Mouse (Mus musculus) forebrain, embryonic 14.5 days (tissue): Measurements from ENCODE around the gene Plch2. TPM values are rescaled to one million over a fixed set of nuclear protein-coding genes. Genes with fewer than 3 reads are reported as not detected.

Source experiments
- ATAC-seq: fragments of 200-750 bp; cut with Nextera tagmentation; 2 replicates; pipeline ENCODE4 v1.8.0; 2017; ENCODE audit warnings: mild to moderate bottlenecking, moderate library complexity
- DNase-seq: peaks from one replicate; pipeline ENCODE4 v3.0.0-alpha.2; 2015; ENCODE audit warnings: low spot score
- H3K27ac ChIP-seq: fragments of 300-500 bp; sonication (generic); 2 replicates; pipeline ENCODE4 v1.5.1; 2014; ENCODE audit warnings: low read depth, mild to moderate bottlenecking, control low read depth, low read length, moderate library complexity
- H3K27me3 ChIP-seq: fragments of 300-500 bp; sonication (generic); replicated peaks from 2 replicates; pipeline ENCODE4 v1.6.1; 2014; ENCODE audit warnings: low read length, control low read depth, mixed read lengths; ENCODE audit not compliant: control insufficient read depth, insufficient read depth
- H3K36me3 ChIP-seq: fragments of 300-500 bp; sonication (generic); 2 replicates; pipeline ENCODE4 v1.6.1; 2014; ENCODE audit warnings: low read length, control low read depth; ENCODE audit not compliant: control insufficient read depth, insufficient read depth
- H3K4me1 ChIP-seq: fragments of 300-500 bp; sonication (generic); 2 replicates; pipeline ENCODE4 v1.6.1; 2014; ENCODE audit warnings: antibody characterized with exemption, low read length, control low read depth; ENCODE audit not compliant: control insufficient read depth, insufficient read depth
- H3K4me2 ChIP-seq: fragments of 300-500 bp; sonication (generic); 2 replicates; pipeline ENCODE4 v1.6.1; 2014; ENCODE audit warnings: mild to moderate bottlenecking, control low read depth, low read length
- H3K4me3 ChIP-seq: fragments of 300-500 bp; sonication (generic); 2 replicates; pipeline ENCODE4 v1.5.1; 2014; ENCODE audit warnings: low read depth, low read length, control low read depth
- H3K9ac ChIP-seq: fragments of 300-500 bp; sonication (generic); 2 replicates; pipeline ENCODE4 v1.6.1; 2014; ENCODE audit warnings: mild to moderate bottlenecking, low read length, control low read depth, moderate library complexity
- H3K9me3 ChIP-seq: fragments of 300-500 bp; sonication (generic); replicated peaks from 2 replicates; pipeline ENCODE4 v1.6.1; 2016; ENCODE audit warnings: low read length, control low read depth, mixed read lengths; ENCODE audit not compliant: control insufficient read depth
- WGBS: fragments of 180-500 bp; shearing (Covaris S2); extraction: QIAGEN DNeasy Blood & Tissue Kit; methylation state at CpG from one replicate; pipeline ENCODE4 v1.1.7; 2014; 5-methylcytosine and 5-hydroxymethylcytosine counted together
- polyA plus RNA-seq: library from polyadenylated mRNA; unstranded; fragments of >200 nt; fragmentation: Nextera tagmentation; extraction: Ambion mirVana; gene quantifications from 2 replicates; pipeline ENCODE4 v1.2.1, GENCODE M21; 2014

Plch2 gene
- polyA plus RNA-seq, 1 experiment from 2014 or later, result 6.2 TPM

- peaks cover 22% of the 10 kb centered on the region for H3K4me1 ChIP-seq
- peak overlapping the region; percentile 20 for H3K4me3 ChIP-seq
- DNase-seq (peak; percentile 87), ATAC-seq (peak; percentile 61)
- peak overlapping the region; percentile 51 for H3K9ac ChIP-seq
- H3K36me3 ChIP-seq, result no peaks in the 10 kb centered on the region
- H3K9me3 ChIP-seq, result no peaks in the 10 kb centered on the region
- no peaks in the 10 kb centered on the region for H3K27me3 ChIP-seq
- H3K27ac ChIP-seq, result peak overlapping the region; percentile 44; the same call in 1 of the 2 replicates
- 1% methylated on average over 8 of the region's 8 CpGs for WGBS
- H3K4me2 ChIP-seq, result peak overlapping the region; percentile 53
Measured at GRCm38 (mm10) chr4:154946319-154946718, 110.3 kb downstream of the Plch2 start.

- no peaks in the 10 kb centered on the region for H3K27me3 ChIP-seq
- H3K4me2 ChIP-seq, result no peak overlapping the region
- H3K36me3 ChIP-seq, result no peaks in the 10 kb centered on the region
- peaks cover 14% of the 10 kb centered on the region for H3K4me1 ChIP-seq
- no peak overlapping the region for H3K9ac ChIP-seq
- no peak overlapping the region for H3K27ac ChIP-seq
- H3K4me3 ChIP-seq, result no peak overlapping the region
- DNase-seq (peak; percentile 94), ATAC-seq (peak; percentile 56)
- no peaks in the 10 kb centered on the region for H3K9me3 ChIP-seq
- WGBS, result 4% methylated on average over 2 of the region's 2 CpGs
Measured at GRCm38 (mm10) chr4:154944121-154944590, 112.4 kb downstream of the Plch2 start.

GRCm38 (mm10) chr4:154943323-154944039, 113.1 kb downstream of the Plch2 start:
- no peak for DNase-seq
- 90% methylated on average over 6 of the region's 6 CpGs for WGBS
- no peak for ATAC-seq
- no peak overlapping the region for H3K9ac ChIP-seq
- no peaks in the 10 kb centered on the region for H3K27me3 ChIP-seq
- peaks cover 10% of the 10 kb centered on the region for H3K4me1 ChIP-seq
- H3K4me3 ChIP-seq, result no peak overlapping the region
- no peaks in the 10 kb centered on the region for H3K36me3 ChIP-seq
- no peak overlapping the region for H3K4me2 ChIP-seq
- H3K27ac ChIP-seq, result no peak overlapping the region
- no peaks in the 10 kb centered on the region for H3K9me3 ChIP-seq

GRCm38 (mm10) chr4:154942632-154943322, 113.8 kb downstream of the Plch2 start:
- no peak for ATAC-seq
- Histone ChIP-seq H3K9me3 (no peaks in the 10 kb centered on the region), H3K4me2 (no peak overlapping the region), H3K27me3 (no peaks in the 10 kb centered on the region), H3K36me3 (no peaks in the 10 kb centered on the region), H3K27ac (no peak overlapping the region), H3K4me1 (peaks cover 10% of the 10 kb centered on the region), H3K9ac (no peak overlapping the region), H3K4me3 (no peak overlapping the region)
- DNase-seq, result no peak
- WGBS, result 85% methylated on average over 10 of the region's 10 CpGs

GRCm38 (mm10) chr4:154941831-154942230, 114.8 kb downstream of the Plch2 start:
- Histone ChIP-seq H3K36me3 (no peaks in the 10 kb centered on the region), H3K4me1 (peaks cover 10% of the 10 kb centered on the region), H3K27ac (no peak overlapping the region), H3K4me3 (no peak overlapping the region), H3K27me3 (no peaks in the 10 kb centered on the region), H3K4me2 (no peak overlapping the region), H3K9ac (no peak overlapping the region), H3K9me3 (no peaks in the 10 kb centered on the region)
- ATAC-seq (no peak), DNase-seq (no peak)
- 94% methylated on average over 5 of the region's 5 CpGs for WGBS

GRCm38 (mm10) chr4:154940156-154940555, 116.4 kb downstream of the Plch2 start:
- no peaks in the 10 kb centered on the region for H3K4me1 ChIP-seq
- 85% methylated on average over 2 of the region's 2 CpGs for WGBS
- ATAC-seq (no peak), DNase-seq (no peak)
- no peak overlapping the region for H3K4me2 ChIP-seq
- H3K9me3 ChIP-seq, result no peaks in the 10 kb centered on the region
- H3K27ac ChIP-seq, result no peak overlapping the region
- no peak overlapping the region for H3K4me3 ChIP-seq
- no peaks in the 10 kb centered on the region for H3K36me3 ChIP-seq
- H3K9ac ChIP-seq, result no peak overlapping the region
- H3K27me3 ChIP-seq, result no peaks in the 10 kb centered on the region

- DNase-seq, result no peak
- H3K4me2 ChIP-seq, result no peak overlapping the region
- no peak for ATAC-seq
- H3K27ac ChIP-seq, result no peak overlapping the region
- H3K9me3 ChIP-seq, result no peaks in the 10 kb centered on the region
- H3K9ac ChIP-seq, result no peak overlapping the region
- H3K36me3 ChIP-seq, result no peaks in the 10 kb centered on the region
- 71% methylated on average over 1 of the region's 1 CpGs for WGBS
- no peak overlapping the region for H3K4me3 ChIP-seq
- no peaks in the 10 kb centered on the region for H3K27me3 ChIP-seq
- no peaks in the 10 kb centered on the region for H3K4me1 ChIP-seq
Measured at GRCm38 (mm10) chr4:154937746-154938145, 118.8 kb downstream of the Plch2 start.

- H3K4me2 ChIP-seq, result no peak overlapping the region
- ATAC-seq (no peak), DNase-seq (no peak)
- H3K36me3 ChIP-seq, result no peaks in the 10 kb centered on the region
- no peaks in the 10 kb centered on the region for H3K4me1 ChIP-seq
- WGBS, result 51% methylated on average over 8 of the region's 8 CpGs
- no peak overlapping the region for H3K27ac ChIP-seq
- H3K27me3 ChIP-seq, result no peaks in the 10 kb centered on the region
- H3K9me3 ChIP-seq, result no peaks in the 10 kb centered on the region
- no peak overlapping the region for H3K9ac ChIP-seq
- H3K4me3 ChIP-seq, result no peak overlapping the region
Measured at GRCm38 (mm10) chr4:154936542-154937255, 119.9 kb downstream of the Plch2 start.
